Mouse (Mus musculus): ENCODE measurements around the gene Slc41a2. TPM values are rescaled to one million over a fixed set of nuclear protein-coding genes. Genes with fewer than 3 reads are reported as not detected.
"Not testable (repeated sequence)": the region's sequence is repeated elsewhere in the genome, so short reads cannot be mapped to it uniquely, and the experiment has no call there.

The Slc41a2 gene
- polyA plus RNA-seq, 1 experiment from 2014 or later, result 0.84 TPM

- 85% methylated on average over 4 of the region's 4 CpGs for WGBS
- no peaks in the 10 kb centered on the region for H3K27me3 ChIP-seq (ENCODE audit: control insufficient read depth, insufficient read depth, low read length)
- peak overlapping the region; percentile 55 for H3K9ac ChIP-seq (ENCODE audit: low read length)
- peak overlapping the region; percentile 81 for H3K27ac ChIP-seq (ENCODE audit: low read length)
- H3K9me3 ChIP-seq (replicated peaks; ENCODE audit: control insufficient read depth, low read length), result no peaks in the 10 kb centered on the region
- H3K4me1 ChIP-seq (ENCODE audit: control insufficient read depth, insufficient read depth, low read length), result peaks cover 18% of the 10 kb centered on the region
- no peak for ATAC-seq (replicated peaks; ENCODE audit: extremely low read depth, insufficient read depth, low FRiP score)
- peak overlapping the region; percentile 73 for H3K4me2 ChIP-seq (ENCODE audit: low read depth, low read length)
- peaks cover 5% of the 10 kb centered on the region; the same call in 1 of the 2 replicates for H3K36me3 ChIP-seq (ENCODE audit: control insufficient read depth, insufficient read depth)
- peak overlapping the region; percentile 68 for H3K4me3 ChIP-seq (ENCODE audit: low read length)
These were observed 21.8 kb upstream of the Slc41a2 start for GRCm38 (mm10) chr10:83359451-83359850.

DNA sequence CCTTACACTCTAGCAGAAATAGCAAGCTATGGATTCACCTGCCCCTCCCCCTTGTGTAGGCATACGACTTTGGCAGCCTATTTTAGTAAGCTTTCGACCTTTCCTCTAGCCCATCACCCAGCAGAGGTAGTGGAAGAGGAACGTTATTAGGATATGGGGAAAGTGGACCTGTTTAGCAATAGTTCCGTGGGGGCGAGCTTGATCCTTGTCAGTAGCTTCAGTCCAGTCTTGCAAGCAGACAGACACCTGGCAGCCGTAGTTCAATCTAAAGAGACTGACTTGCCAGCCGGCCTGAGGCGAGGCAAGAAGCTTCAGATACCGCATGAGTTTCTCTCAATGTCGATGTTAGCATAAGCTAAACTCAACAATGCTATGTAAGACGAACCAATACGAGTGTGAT, 18.7 kb upstream of the Slc41a2 start:
- no peak overlapping the region for H3K9ac ChIP-seq (ENCODE audit: low read length)
- no peak for ATAC-seq (replicated peaks; ENCODE audit: extremely low read depth, insufficient read depth, low FRiP score)
- peaks cover 18% of the 10 kb centered on the region for H3K4me1 ChIP-seq (ENCODE audit: control insufficient read depth, insufficient read depth, low read length)
- H3K4me3 ChIP-seq (ENCODE audit: low read length), result no peak overlapping the region
- 74% methylated on average over 12 of the region's 12 CpGs for WGBS
- no peaks in the 10 kb centered on the region for H3K27me3 ChIP-seq (ENCODE audit: control insufficient read depth, insufficient read depth, low read length)
- no peak overlapping the region for H3K4me2 ChIP-seq (ENCODE audit: low read depth, low read length)
- no peak overlapping the region for H3K27ac ChIP-seq (ENCODE audit: low read length)
- H3K36me3 ChIP-seq (ENCODE audit: control insufficient read depth, insufficient read depth), result no peaks in the 10 kb centered on the region
- no peaks in the 10 kb centered on the region for H3K9me3 ChIP-seq (replicated peaks; ENCODE audit: control insufficient read depth, low read length)

- Histone ChIP-seq H3K27me3 (ENCODE audit: control insufficient read depth, insufficient read depth, low read length) (peaks cover 7% of the 10 kb centered on the region), H3K4me3 (ENCODE audit: low read length) (peak overlapping the region; percentile 5; the same call in 1 of the 2 replicates), H3K27ac (ENCODE audit: low read length) (peak overlapping the region; percentile 73), H3K4me1 (ENCODE audit: control insufficient read depth, insufficient read depth, low read length) (peaks cover 9% of the 10 kb centered on the region), H3K9me3 (replicated peaks; ENCODE audit: control insufficient read depth, low read length) (no peaks in the 10 kb centered on the region), H3K4me2 (ENCODE audit: low read depth, low read length) (peak overlapping the region; percentile 47), H3K9ac (ENCODE audit: low read length) (peak overlapping the region; percentile 6; the same call in 1 of the 2 replicates), H3K36me3 (ENCODE audit: control insufficient read depth, insufficient read depth) (no peaks in the 10 kb centered on the region)
- 54% methylated on average over 8 of the region's 8 CpGs for WGBS
- ATAC-seq (replicated peaks; ENCODE audit: extremely low read depth, insufficient read depth, low FRiP score), result peak; percentile 54; the same call in 1 of the 2 replicates
These were observed 16.6 kb upstream of the Slc41a2 start for GRCm38 (mm10) chr10:83354333-83354719.

- ATAC-seq (replicated peaks; ENCODE audit: extremely low read depth, insufficient read depth, low FRiP score), result peak; percentile 87
- WGBS, result 21% methylated on average over 14 of the region's 14 CpGs
- peak overlapping the region; percentile 6; the same call in 1 of the 2 replicates for H3K9ac ChIP-seq (ENCODE audit: low read length)
These were observed 16.1 kb upstream of the Slc41a2 start for GRCm38 (mm10) chr10:83353680-83354332.

GRCm38 (mm10) chr10:83351779-83352178, 14.1 kb upstream of the Slc41a2 start:
- not testable (repeated sequence) for H3K9ac ChIP-seq (ENCODE audit: low read length); H3K9me3 ChIP-seq (replicated peaks; ENCODE audit: control insufficient read depth, low read length); H3K4me3 ChIP-seq (ENCODE audit: low read length); H3K4me2 ChIP-seq (ENCODE audit: low read depth, low read length); H3K27me3 ChIP-seq (ENCODE audit: control insufficient read depth, insufficient read depth, low read length); H3K27ac ChIP-seq (ENCODE audit: low read length); H3K36me3 ChIP-seq (ENCODE audit: control insufficient read depth, insufficient read depth); ATAC-seq (replicated peaks; ENCODE audit: extremely low read depth, insufficient read depth, low FRiP score)
- WGBS, result 81% methylated on average over 2 of the region's 4 CpGs
- peaks cover 11% of the 10 kb centered on the region for H3K4me1 ChIP-seq (ENCODE audit: control insufficient read depth, insufficient read depth, low read length)

More at GRCm38 (mm10) chr10:83353680-83354332, 16.1 kb upstream of the Slc41a2 start:
- Histone ChIP-seq H3K27me3 (ENCODE audit: control insufficient read depth, insufficient read depth, low read length) (peaks cover 7% of the 10 kb centered on the region), H3K27ac (ENCODE audit: low read length) (peak overlapping the region; percentile 73), H3K4me1 (ENCODE audit: control insufficient read depth, insufficient read depth, low read length) (peaks cover 9% of the 10 kb centered on the region), H3K9me3 (replicated peaks; ENCODE audit: control insufficient read depth, low read length) (no peaks in the 10 kb centered on the region), H3K4me2 (ENCODE audit: low read depth, low read length) (peak overlapping the region; percentile 47), H3K36me3 (ENCODE audit: control insufficient read depth, insufficient read depth) (no peaks in the 10 kb centered on the region), H3K4me3 (ENCODE audit: low read length) (peak overlapping the region; percentile 5; the same call in 1 of the 2 replicates)

- H3K9me3 ChIP-seq (replicated peaks; ENCODE audit: control insufficient read depth, low read length), result no peaks in the 10 kb centered on the region
- ATAC-seq (replicated peaks; ENCODE audit: extremely low read depth, insufficient read depth, low FRiP score), result no peak
- 88% methylated on average over 2 of the region's 2 CpGs for WGBS
These were observed 13.0 kb upstream of the Slc41a2 start for GRCm38 (mm10) chr10:83350689-83351088.

GRCm38 (mm10) chr10:83347494-83347893, 9.8 kb upstream of the Slc41a2 start:
- Histone ChIP-seq H3K9me3 (replicated peaks; ENCODE audit: control insufficient read depth, low read length) (no peaks in the 10 kb centered on the region), H3K27ac (ENCODE audit: low read length) (no peak overlapping the region), H3K36me3 (ENCODE audit: control insufficient read depth, insufficient read depth) (no peaks in the 10 kb centered on the region), H3K27me3 (ENCODE audit: control insufficient read depth, insufficient read depth, low read length) (peaks cover 8% of the 10 kb centered on the region), H3K9ac (ENCODE audit: low read length) (no peak overlapping the region), H3K4me2 (ENCODE audit: low read depth, low read length) (no peak overlapping the region), H3K4me3 (ENCODE audit: low read length) (no peak overlapping the region), H3K4me1 (ENCODE audit: control insufficient read depth, insufficient read depth, low read length) (0 out of 2 replicates have a peak, but pooled peaks cover 2% of the 10 kb centered on the region)
- ATAC-seq (replicated peaks; ENCODE audit: extremely low read depth, insufficient read depth, low FRiP score), result no peak
- 20% methylated on average over 7 of the region's 7 CpGs for WGBS

More at GRCm38 (mm10) chr10:83350689-83351088, 13.0 kb upstream of the Slc41a2 start:
- Histone ChIP-seq H3K27ac (ENCODE audit: low read length) (no peak overlapping the region), H3K4me3 (ENCODE audit: low read length) (no peak overlapping the region), H3K9ac (ENCODE audit: low read length) (no peak overlapping the region), H3K36me3 (ENCODE audit: control insufficient read depth, insufficient read depth) (no peaks in the 10 kb centered on the region), H3K4me1 (ENCODE audit: control insufficient read depth, insufficient read depth, low read length) (peaks cover 11% of the 10 kb centered on the region), H3K4me2 (ENCODE audit: low read depth, low read length) (no peak overlapping the region), H3K27me3 (ENCODE audit: control insufficient read depth, insufficient read depth, low read length) (peaks cover 8% of the 10 kb centered on the region)

DNA sequence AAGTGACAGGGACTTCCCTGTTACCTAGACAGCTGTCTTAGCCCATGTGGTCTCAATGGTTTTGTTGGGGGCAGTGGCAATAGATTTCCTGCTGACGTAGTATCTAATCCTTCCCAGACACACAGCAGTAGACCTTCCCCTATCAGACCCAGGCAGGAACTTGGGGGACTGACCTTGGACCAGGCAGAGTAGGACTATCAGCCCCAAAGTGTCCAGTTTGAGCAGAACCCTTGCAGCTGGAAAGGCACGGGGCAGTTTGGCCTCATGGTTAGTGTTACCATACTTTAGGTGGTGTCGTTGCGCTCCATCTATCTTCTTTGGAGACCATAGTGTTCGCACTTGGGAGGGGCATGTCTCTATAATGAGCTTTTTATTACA, 8.7 kb upstream of the Slc41a2 start:
- H3K4me2 ChIP-seq (ENCODE audit: low read depth, low read length), result no peak overlapping the region
- no peak overlapping the region for H3K27ac ChIP-seq (ENCODE audit: low read length)
- H3K9ac ChIP-seq (ENCODE audit: low read length), result no peak overlapping the region
- no peak overlapping the region for H3K4me3 ChIP-seq (ENCODE audit: low read length)
- ATAC-seq (replicated peaks; ENCODE audit: extremely low read depth, insufficient read depth, low FRiP score), result no peak
- 0 out of 2 replicates have a peak, but pooled peaks cover 2% of the 10 kb centered on the region for H3K4me1 ChIP-seq (ENCODE audit: control insufficient read depth, insufficient read depth, low read length)
- 81% methylated on average over 5 of the region's 5 CpGs for WGBS
- no peaks in the 10 kb centered on the region for H3K36me3 ChIP-seq (ENCODE audit: control insufficient read depth, insufficient read depth)
- peaks cover 11% of the 10 kb centered on the region for H3K27me3 ChIP-seq (ENCODE audit: control insufficient read depth, insufficient read depth, low read length)
- no peaks in the 10 kb centered on the region for H3K9me3 ChIP-seq (replicated peaks; ENCODE audit: control insufficient read depth, low read length)

GRCm38 (mm10) chr10:83345693-83346358, 8.1 kb upstream of the Slc41a2 start:
- Histone ChIP-seq H3K4me1 (ENCODE audit: control insufficient read depth, insufficient read depth, low read length) (0 out of 2 replicates have a peak, but pooled peaks cover 2% of the 10 kb centered on the region), H3K4me3 (ENCODE audit: low read length) (no peak overlapping the region), H3K9me3 (replicated peaks; ENCODE audit: control insufficient read depth, low read length) (no peaks in the 10 kb centered on the region), H3K9ac (ENCODE audit: low read length) (no peak overlapping the region), H3K36me3 (ENCODE audit: control insufficient read depth, insufficient read depth) (no peaks in the 10 kb centered on the region), H3K27me3 (ENCODE audit: control insufficient read depth, insufficient read depth, low read length) (peaks cover 11% of the 10 kb centered on the region), H3K4me2 (ENCODE audit: low read depth, low read length) (no peak overlapping the region), H3K27ac (ENCODE audit: low read length) (no peak overlapping the region)
- ATAC-seq (replicated peaks; ENCODE audit: extremely low read depth, insufficient read depth, low FRiP score), result no peak
- WGBS, result 61% methylated on average over 7 of the region's 7 CpGs

Measured in heart, embryonic 16.5 days (tissue).